Mouse (Mus musculus): ENCODE data around the gene Pdilt. TPM values are rescaled to one million over a fixed set of nuclear protein-coding genes. Genes with fewer than 3 reads are reported as not detected.

Gene Pdilt
- 2.5 TPM for polyA plus RNA-seq (2014; fragmentation: Illumina TruSeq; extraction: RNeasy Lipid Tissue Mini Kit (QIAGEN cat#74804); ENCODE audit: low read depth, low replicate concordance)

GRCm38 (mm10) chr7:119523389-119523788, at the start of gene Pdilt:
TSS of gene Pdilt (minus strand) at chr7:119523489.

DNA sequence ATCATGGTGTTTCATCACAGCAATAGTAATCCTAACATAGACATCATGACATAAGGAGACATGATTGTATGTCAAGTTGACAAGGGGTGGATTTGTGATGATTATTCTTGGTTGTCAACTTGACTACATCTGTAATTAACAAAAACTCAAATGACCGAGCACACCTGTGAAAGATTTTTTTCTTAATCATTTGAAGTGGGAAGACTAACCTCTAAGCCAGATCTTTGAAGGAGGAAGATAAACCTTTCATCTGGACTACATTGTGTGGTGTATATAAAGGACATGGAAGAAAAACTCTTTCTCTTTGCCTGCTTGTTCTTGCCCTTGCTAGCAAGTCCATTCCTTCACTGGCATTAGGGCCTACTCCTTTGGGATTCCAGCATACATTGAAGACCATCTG, 30.8 kb upstream of the Pdilt start, which contains the start of gene Acsm2:
Gene Acsm2 (plus strand): TSS at position 301 of the 400 bp plus-strand sequence.

GRCm38 (mm10) chr7:119519163-119519562, 4.1 kb downstream of the Pdilt start, which contains the start of gene Acsm5:
TSS of gene Acsm5 (plus strand) at chr7:119519463.

GRCm38 (mm10) chr7:119479256-119479655, 44.0 kb downstream of the Pdilt start, which contains the start of gene Umod:
TSS of gene Umod (minus strand) at chr7:119479282.

DNA sequence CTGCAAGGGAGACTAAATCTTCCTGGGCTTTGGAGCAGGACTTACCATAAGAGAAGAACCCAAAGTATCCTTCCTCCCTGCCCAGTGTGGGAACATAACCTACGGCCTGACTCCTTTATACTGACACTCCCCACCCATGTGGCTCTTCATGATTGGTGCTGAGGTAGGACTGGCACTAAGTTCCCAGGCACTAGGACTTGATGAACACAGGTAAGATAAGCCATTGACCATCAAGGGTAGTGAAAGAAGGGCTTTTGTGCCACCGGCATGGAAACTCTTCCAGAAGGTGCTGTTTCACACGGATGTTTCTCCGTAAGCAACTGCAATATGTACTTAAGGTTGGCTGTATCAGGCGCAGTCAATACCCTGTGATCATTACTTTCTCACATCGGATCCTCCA, 64.1 kb downstream of the Pdilt start, which contains the start of gene Gp2:
Gene Gp2 (minus strand): TSS at position 101 of the 400 bp plus-strand sequence.

Other genes with a start within 250 kb of the Pdilt start
- gene Gp2, start 64.2 kb downstream of the Pdilt start, polyA plus RNA-seq (2014; fragmentation: Illumina TruSeq; extraction: RNeasy Lipid Tissue Mini Kit (QIAGEN cat#74804); ENCODE audit: low read depth, low replicate concordance) = not detected
- gene Umod, start 44.2 kb downstream of the Pdilt start, polyA plus RNA-seq (2014; fragmentation: Illumina TruSeq; extraction: RNeasy Lipid Tissue Mini Kit (QIAGEN cat#74804); ENCODE audit: low read depth, low replicate concordance) = 0.63 TPM
- 6.4 TPM for gene Acsm5, start 4.0 kb downstream of the Pdilt start, polyA plus RNA-seq (2014; fragmentation: Illumina TruSeq; extraction: RNeasy Lipid Tissue Mini Kit (QIAGEN cat#74804); ENCODE audit: low read depth, low replicate concordance)
- not detected for gene Acsm2, start 30.9 kb upstream of the Pdilt start, polyA plus RNA-seq (2014; fragmentation: Illumina TruSeq; extraction: RNeasy Lipid Tissue Mini Kit (QIAGEN cat#74804); ENCODE audit: low read depth, low replicate concordance)
- gene Acsm1, start 83.5 kb upstream of the Pdilt start, polyA plus RNA-seq (2014; fragmentation: Illumina TruSeq; extraction: RNeasy Lipid Tissue Mini Kit (QIAGEN cat#74804); ENCODE audit: low read depth, low replicate concordance) = not detected
- not detected for gene Acsm4, start 166.5 kb upstream of the Pdilt start, polyA plus RNA-seq (2014; fragmentation: Illumina TruSeq; extraction: RNeasy Lipid Tissue Mini Kit (QIAGEN cat#74804); ENCODE audit: low read depth, low replicate concordance)
- gene Thumpd1, start 197.3 kb upstream of the Pdilt start, polyA plus RNA-seq (2014; fragmentation: Illumina TruSeq; extraction: RNeasy Lipid Tissue Mini Kit (QIAGEN cat#74804); ENCODE audit: low read depth, low replicate concordance) = 37.5 TPM
- gene Acsm3, start 237.4 kb upstream of the Pdilt start, polyA plus RNA-seq (2014; fragmentation: Illumina TruSeq; extraction: RNeasy Lipid Tissue Mini Kit (QIAGEN cat#74804); ENCODE audit: low read depth, low replicate concordance) = 15.0 TPM

Measured in adipose tissue, adult 10 weeks (tissue).